Mouse (Mus musculus) frontal cortex, adult (tissue): ENCODE results near the gene Mapk3.

Source experiments
- ATAC-seq: cut with Nextera tagmentation; 2 replicates; pipeline ENCODE4 v1.9.2; 2017; ENCODE audit warnings: mild to moderate bottlenecking, moderate library complexity, mixed read lengths; ENCODE audit not compliant: low TSS enrichment

Gene Mapk3

DNA sequence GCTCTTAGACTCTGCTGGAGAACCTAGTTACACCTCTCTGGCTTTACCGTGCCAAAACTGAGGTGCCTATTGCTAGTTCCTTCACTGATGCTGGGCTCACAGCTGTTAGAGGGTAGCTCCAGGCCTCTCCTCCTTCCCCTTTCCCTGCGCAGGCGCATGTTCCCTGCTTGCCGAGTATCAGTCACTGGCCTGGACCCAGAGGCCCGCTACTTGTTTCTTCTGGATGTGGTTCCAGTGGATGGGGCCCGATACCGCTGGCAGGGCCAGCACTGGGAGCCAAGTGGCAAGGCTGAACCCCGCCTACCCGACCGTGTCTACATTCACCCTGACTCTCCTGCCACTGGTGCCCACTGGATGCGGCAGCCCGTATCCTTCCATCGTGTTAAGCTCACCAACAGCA, 23.3 kb downstream of the Mapk3 start:
- no peak for ATAC-seq

DNA sequence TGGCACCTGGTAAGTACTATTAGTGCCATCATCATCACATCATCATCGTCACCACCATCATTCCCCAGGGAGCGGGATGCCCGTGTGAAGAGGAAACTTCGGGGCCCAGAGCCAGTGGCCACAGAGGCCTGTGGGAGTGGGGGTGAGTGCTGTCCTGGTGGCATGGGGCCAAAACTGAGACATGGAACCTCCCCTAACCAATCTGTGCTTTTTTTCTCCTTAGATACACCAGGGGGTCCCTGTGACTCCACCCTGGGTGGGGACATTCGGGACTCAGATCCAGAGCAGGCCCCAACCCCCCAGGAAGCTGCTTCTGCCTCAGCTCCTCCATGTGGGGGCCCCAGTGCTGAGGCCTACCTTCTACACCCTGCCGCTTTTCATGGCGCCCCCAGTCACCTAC, 25.1 kb downstream of the Mapk3 start:
- no peak for ATAC-seq

DNA sequence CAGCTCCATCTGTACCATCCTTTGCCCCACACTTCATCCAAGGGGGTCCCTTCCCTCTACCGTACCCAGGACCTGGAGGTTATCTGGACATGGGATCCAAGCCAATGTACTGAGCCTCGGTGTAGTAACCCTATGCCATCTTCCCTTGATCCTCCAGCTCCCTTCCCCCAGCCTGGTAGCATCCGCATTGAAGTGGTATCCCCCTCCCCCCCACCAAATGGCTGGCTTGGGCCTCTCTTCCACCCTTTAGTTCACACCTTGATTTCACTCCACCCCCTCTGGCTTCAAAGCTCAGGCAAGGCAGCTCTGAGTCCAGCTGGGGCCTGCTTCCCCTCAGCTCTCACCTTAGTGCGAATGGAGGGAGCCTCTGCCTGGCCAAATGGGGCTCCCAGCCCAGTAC, 25.7 kb downstream of the Mapk3 start:
- ATAC-seq, result no peak

DNA sequence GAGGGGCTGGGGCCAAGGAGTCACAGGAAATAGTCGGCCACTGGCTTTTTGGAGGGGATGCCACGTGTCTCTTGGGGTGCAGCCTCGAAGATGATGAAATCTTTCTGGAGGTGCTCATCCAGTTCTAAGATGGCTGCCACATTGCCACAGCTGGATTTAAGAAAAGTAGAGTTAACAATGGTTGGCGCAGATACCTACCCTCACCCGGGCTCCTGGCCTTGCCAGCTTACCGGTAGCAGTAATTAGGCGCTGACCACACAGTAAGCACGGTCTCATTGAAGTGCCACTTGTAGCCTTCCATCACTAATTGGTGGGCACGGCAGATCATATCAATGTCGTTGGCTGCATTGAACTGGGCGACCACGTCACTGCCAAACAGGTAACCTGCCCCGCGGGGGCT, 26.7 kb downstream of the Mapk3 start:
- no peak for ATAC-seq

DNA sequence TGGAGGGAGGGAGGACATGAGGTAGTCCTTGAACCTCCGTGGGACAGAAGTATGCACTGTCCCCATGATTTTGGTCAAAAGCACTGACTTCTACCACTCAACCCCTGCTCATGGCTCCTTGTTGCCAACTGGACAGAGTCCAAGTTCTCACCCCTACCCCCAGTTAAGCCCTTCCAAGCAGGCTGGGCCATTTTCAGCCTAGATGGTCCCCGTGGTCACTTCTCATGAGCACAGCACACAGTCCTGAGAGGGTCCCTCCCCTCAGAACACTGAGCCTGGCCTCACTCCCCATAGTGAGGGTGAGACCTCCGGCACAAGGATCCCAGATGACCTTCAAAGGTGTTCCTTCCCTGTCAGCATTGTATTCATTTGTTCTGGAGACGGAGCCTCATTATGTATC, 29.7 kb downstream of the Mapk3 start:
- ATAC-seq, result no peak

DNA sequence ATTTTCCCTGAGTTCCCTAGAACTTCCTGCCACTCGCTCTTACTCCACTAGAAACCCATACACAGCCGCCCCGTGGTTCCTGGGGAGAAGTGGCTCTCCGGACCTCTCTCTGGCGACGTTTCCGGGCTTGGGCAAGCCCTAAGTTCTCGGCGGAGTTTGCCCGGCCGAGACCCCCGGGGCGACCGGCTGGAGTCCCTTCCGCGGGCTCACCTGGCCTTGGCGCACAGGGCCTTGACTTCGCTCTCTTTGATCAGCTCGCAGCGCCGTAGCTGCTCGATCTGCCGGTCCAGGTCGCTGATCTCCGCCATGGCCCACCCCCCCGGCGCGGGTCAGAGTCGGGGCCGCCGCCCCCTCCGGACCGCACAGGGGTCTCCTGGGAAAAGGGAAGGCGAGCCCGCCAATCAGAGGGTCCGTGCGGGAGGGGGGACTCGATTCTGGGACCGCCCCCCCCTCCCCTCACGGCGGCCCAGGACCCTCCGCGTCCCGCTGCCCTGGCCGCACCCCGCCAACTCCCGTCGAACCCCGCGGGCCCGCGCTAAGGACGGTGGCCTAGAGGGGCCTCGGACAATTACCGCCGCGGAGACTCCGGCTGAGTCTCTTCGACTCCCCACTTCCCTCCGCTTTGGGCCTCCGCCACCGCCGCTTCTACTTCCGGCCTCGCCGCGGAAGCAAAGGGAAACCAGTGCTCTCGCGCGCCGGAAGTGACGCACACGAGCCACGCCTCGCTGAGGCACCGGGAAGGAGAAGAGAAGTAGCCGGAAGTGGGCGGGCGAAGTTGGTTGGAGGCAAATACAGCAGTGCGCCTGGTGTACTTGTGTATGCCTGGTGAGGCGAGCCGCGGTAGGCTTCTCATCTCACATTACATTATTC, 32.7 kb downstream of the Mapk3 start, which contains the start of gene Ppp4c:
Gene Ppp4c (minus strand): TSS at position 646 of the 870 bp plus-strand sequence.
- ATAC-seq, result peak; percentile 92

DNA sequence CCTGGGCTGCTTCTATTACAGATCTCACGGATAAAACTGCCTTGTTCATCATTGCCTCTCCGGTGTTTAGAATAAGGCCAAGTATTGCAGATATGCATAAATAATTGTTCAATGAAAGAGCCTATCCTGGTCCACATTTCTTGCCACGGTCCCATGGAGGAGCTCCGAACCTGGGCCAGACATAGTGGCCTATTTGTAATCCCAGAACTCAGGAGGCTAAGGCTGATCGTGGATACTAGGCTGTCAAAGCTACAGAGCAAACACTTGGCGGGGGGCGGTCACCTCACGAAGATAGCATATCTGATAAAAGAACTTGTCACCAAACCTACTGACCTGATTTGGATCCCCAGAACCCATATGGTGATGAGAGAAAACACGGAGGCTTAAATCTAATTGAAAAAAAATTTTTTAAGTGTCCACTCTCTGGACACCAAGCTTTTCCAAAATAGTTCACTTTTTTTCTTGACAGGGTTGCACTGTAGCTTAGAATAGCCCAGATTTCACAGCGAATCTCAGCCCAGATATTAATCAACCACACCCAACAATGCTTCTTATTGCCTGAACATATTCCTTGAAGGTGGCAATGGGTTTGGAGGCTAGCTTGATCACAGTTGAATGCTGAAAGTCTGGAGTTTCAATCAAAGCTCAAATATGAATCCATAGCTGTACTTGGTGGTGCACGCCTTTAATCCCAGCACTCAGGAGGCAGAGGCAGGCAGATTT, 33.5 kb downstream of the Mapk3 start:
- ATAC-seq, result no peak

DNA sequence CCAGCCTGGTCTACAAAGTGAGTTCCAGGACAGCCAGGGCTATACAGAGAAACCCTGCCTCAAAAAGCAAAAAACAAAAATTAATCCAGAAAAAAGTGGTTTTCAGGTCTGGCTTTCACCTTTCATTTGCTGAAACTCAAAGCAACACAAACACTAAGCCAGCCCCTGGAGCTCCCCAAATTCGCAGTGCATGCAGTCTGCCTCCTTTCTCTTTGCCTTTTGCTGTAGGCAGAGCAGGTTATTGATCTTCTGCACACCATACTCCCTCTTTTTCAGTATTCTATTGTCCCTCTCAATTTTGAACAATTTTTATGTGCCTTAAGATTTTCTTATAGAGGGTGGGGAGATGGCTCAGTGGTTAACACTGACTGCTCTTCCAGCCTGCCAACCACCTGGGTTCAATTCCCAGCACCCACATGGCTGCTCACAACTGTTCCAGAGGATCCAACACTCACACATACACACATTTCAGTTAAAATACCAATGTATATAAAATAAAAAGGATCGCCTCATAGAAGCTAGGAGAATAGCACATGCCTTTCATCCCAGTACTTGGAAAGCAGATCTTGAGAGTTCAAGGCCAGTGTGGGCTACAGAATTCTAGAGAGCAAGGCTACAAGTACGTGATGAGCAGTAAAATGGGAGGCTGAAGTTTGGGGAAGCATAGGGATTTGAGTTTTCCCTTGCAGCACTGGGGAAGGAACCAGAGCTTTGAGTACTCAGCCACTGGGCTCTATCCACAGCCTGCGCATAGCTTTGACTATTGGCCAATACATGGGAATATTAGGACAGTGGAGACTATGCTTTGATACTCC, 34.3 kb downstream of the Mapk3 start:
- no peak for ATAC-seq

DNA sequence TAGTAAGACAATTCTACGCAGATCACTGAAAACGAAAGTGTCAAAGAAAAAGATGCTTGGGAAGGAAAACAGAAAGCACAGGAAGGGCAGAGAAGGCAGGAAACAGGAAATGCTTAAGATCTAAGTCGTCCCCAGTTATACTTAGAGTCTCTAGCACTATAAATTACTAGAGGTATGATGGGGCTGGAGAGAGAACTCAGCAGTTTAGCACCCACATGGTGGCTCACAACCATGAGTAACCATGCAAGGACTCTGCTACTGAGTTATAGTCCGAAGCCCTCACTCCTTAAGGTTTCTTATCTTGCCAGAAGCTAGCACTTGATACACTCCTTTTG, 34.8 kb downstream of the Mapk3 start:
- ATAC-seq, result no peak

DNA sequence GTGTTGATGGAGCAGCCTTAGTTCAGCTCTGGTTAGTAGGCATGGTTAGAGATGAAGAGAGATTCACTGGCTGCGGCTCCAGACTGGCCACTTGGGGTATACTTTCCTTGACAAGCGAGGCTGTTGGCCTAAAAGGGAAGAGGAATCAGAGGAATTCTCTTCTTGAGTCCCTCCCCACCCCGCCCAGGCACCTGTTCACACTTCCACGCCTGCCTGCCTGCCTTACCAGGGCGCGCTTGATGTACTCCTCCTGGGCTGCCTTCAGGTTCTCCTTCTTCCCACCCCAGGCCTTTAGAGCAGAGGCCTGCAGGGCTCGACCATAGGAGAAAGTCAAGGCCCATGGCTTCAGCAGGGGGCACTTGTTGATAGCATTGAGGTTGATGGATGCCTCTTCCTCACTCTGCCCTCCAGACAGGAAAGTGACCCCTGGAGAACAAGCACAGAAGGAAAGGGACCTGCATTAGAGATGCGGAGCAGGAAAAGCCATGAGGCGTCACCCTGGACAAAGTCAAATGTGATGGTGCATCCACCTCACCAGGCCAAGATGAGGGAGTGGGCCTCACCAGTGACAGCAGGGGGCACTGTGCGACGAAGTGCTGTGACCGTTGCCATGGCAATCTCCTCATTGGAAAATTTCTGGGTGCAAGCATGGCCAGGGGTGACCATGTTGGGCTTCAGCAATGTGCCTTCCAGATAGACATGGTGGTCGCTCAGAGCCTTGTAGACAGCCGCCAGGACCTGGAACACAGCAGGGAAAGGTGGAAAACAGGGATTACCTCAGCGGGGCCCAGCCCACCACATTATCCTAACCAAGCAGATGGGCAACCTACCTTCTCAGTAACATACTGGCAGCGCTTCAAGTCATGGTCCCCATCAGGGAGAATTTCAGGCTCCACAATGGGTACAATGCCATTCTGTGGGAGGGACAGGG, 36.3 kb downstream of the Mapk3 start:
- ATAC-seq, result no peak

DNA sequence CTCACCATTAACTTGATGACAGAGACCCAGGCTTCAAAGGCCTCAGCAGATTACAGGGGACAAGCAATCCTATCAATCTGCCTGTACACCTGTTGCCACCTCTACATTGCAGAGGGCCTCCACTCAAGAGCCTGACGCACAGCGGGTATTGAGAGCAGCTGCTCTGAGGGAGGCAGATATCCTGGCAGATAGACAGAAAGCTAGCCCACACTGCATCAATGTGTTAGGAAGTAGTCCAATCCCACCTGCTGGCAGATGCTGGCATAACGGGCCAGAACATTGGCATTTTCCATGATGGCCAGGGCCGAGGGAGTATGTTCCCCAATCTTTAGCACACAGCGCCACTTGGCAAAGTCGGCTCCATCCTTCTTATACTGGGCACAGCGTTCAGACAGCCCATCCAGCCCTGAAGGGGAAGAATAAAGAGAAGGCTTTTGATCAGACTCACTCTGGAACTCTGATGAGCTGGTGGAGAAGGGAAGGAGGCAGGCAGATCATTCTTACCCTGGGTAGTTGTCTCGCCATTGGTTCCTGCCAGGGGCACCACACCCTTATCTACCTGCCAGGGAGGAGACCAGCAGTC, 37.0 kb downstream of the Mapk3 start:
- ATAC-seq, result no peak

DNA sequence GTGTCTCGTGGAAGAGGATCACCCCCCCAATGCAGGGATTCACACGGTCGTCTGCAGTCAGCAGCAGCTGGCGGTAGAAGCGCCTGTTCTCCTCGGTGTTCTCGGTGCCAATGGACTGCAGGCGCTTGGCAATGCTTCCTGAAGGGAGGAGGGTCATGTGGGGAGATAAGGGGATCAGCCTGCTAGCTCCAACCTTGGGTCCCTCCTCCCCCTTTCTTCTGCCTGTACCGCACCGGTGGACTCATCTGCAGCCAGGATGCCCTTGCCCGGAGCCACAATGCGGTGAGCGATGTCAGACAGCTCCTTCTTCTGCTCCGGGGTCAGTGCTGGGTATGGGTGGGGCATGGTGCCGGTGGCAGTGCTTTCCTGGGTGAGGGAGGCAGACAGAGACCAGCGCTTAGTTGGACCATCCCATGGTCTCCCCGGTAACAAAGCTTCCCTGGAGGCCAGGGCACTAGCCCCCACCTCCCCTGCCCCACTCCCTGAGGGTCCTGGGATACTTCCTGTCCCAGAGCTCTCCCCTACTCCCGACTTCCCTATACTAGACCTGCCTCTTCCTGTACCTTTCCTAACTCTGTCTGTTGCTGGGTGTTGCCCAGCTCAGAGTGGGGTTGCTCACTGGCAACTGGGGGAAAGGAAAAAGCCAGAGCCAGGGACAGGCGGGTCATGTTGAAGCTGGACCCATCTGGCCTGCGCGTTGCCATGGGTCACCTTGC, 38.2 kb downstream of the Mapk3 start, which contains the start of gene Fam57b:
Gene Fam57b (plus strand): TSS at position 258 of the 716 bp plus-strand sequence.
- no peak for ATAC-seq

DNA sequence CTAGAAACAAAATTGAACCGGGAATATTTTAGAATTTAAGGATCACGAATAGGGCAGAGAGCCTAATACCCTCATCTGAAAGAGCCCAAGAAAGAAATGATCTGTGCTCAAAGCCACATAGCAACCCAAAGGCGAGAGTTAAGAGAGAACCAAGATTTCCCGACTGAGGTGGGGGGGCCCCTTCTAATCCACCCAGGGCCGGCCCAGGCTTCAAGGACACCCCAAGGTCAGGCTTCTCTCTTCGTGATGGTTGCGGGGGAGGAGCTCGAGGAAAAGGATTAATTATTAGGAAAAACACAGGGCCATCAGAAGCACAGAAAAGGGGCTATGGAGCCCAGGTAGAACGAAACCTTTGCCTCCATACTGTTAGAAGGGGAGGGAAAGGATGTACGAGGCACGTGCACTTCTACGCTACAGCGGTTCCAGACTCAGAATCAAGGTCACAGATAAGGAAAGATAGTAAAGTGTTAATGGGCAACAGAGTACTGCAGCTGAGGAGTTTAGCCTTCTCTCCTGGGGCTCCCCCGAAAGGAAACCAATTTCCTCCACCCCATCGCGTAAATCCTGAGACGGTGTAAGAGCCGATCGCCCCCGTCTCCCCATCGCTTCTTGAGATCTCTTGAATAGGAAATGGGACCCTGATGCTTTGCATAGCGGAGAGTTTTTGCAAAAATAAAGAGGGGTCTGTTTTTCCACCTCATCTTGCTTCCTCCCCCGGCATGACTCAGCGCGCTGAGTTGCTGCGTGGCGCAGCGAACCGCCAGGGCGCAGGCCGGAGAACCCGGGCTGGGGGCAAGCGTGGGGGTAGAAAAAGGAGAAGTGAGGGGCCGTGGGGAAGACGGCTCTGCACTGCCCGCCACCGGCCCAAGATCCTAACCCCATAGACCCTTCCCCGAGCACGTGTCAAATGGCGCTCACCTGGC, 39.0 kb downstream of the Mapk3 start:
- peak; percentile 0; the same call in 1 of the 2 replicates for ATAC-seq

DNA sequence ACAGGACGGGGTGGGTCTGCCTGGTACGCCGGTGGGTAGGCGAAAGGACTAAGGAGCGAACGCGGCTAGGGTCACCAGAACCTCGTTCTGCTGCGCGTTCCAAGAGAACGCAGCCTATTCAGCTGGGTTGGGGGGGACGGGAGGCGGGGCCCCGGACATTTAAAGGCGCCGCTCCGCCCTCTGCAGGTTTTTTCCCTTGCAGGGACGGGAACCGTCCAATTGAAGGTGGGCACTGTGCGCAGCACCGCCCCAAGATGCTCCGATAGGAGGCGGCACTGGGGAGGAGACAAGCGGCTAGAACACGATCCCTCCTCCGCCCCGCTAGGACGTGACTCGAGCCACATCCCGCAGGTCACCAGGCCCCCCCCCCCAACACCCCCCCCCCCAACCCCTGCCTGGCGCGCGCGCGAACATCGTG, 39.7 kb downstream of the Mapk3 start:
- peak; percentile 80 for ATAC-seq

DNA sequence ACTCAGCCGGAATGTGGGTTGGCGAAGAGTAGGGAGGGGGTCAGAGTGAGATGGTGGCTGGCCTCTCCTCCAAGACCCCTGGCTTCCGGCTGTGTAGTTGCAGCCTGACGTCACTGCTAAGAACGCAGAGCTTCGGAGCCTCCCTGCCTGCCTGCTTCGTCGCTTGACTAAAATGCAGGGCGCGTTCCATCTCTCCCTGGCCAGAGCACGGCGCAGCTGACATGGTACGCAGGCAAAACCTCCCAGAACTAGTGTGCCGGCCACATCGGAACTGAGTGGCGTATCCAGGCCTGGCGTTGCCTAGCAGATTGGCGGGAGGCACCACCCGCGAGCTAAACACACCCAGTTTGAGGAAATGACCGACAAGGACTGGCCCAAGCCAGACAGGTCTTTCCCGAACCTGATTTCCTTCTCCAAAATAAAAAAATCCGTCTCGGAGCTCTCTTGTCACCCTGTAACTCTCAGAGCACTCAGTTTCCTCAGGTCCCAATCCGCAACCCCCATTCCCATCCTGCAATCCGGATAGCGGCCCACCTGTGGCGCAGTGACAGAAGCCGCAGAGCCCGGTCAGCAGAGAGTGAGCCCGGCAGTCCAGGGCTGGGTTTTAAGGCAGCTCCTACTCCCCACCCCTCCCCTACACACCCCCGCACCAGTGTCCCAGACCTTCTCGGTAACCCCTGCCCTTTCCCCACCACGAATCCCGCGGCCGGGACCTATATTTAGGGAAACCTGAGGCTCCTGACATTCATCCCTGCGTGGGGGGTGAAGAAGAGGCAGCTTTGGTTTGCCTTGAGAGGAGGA, 40.3 kb downstream of the Mapk3 start:
- ATAC-seq, result peak; percentile 61

DNA sequence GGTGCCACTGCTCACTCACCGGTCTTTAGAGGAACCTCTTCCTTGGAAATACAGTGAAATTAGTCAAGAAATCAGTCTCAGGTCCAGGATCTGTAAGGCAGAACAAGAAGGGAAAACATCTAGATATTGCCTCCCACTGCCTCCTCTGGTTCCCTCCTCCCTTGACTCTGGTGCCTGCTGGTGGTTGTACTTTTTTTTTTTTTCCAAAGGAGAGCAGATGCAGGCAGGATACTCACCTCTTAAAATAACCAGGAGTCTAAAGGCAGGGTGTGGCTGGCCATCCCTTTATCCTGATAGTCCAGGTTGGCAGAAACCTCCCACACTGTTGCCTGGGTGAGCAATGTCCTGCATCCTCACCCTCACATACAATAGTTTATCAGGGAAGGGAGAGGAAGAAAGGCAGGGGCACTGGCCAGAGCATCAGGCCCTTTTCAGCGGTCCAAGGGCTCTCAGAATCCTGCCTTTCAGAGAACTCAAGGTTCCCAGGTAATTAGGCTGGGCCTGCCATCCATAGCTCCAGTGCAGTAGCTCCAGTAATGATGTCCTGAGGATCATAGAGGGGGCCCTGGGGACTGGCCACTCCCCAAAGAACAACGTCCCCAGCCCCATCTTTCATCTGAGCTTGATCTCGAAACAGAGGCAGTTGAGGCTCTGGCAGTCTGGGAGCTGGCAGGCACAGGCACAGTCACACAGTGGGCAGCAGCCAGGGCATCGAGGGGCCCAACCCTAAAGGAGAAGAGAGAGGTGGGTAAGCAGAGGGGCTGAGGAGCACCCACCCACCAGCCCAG, 41.1 kb downstream of the Mapk3 start:
- peak; percentile 14; the same call in 1 of the 2 replicates for ATAC-seq

DNA sequence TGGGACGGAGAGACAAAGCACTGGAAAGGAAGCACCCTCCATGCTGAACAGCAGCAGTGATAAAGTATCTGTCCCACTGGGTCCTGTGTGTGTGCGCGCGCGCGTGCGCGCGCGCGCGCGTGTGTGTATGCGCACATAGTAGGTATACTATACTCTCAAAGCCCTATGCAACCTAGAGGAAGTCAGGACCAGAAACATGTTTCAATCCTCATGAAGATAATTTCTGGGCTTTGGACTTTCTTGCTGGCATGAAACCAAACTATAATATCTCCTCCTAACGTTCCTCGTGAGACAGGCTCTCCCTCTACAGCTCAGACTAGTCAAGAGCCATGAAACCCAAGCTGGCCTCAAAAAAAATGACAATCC, 41.6 kb downstream of the Mapk3 start:
- no peak for ATAC-seq
